Mouse (Mus musculus) erythroblast, adult 5-6 weeks (primary cell): Measurements from ENCODE around the gene Sumf1. TPM values are rescaled to one million over a fixed set of nuclear protein-coding genes. Genes with fewer than 3 reads are reported as not detected.

ENCODE experiments used
- ATAC-seq: replicated peaks from 2 replicates; pipeline ENCODE4 v1.8.0; 2016; ENCODE audit warnings: moderate number of reproducible peaks, mild to moderate bottlenecking, moderate TSS enrichment, inconsistent platforms; ENCODE audit not compliant: poor library complexity, low FRiP score, severe bottlenecking
- total RNA-seq, 2 experiments: library from RNA; stranded (forward) in 1 of 2; stranded (reverse) in 1 of 2; fragments of 150-400 nt in 1 of 2; fragments of 200-764, 138-1000 nt in 1 of 2; gene quantifications; 2 replicates each; pipeline versions ENCODE4 v1.2.3 to v1.2.4; 2015 to 2017; ENCODE audit warnings: low replicate concordance in 2 of 2

Gene Sumf1
- total RNA-seq, 2 experiments from 2014 or later: 5.3 to 8.6 TPM

- no peak for ATAC-seq
Measured at GRCm38 (mm10) chr6:108107376-108107775, 78.0 kb downstream of the Sumf1 start.

DNA sequence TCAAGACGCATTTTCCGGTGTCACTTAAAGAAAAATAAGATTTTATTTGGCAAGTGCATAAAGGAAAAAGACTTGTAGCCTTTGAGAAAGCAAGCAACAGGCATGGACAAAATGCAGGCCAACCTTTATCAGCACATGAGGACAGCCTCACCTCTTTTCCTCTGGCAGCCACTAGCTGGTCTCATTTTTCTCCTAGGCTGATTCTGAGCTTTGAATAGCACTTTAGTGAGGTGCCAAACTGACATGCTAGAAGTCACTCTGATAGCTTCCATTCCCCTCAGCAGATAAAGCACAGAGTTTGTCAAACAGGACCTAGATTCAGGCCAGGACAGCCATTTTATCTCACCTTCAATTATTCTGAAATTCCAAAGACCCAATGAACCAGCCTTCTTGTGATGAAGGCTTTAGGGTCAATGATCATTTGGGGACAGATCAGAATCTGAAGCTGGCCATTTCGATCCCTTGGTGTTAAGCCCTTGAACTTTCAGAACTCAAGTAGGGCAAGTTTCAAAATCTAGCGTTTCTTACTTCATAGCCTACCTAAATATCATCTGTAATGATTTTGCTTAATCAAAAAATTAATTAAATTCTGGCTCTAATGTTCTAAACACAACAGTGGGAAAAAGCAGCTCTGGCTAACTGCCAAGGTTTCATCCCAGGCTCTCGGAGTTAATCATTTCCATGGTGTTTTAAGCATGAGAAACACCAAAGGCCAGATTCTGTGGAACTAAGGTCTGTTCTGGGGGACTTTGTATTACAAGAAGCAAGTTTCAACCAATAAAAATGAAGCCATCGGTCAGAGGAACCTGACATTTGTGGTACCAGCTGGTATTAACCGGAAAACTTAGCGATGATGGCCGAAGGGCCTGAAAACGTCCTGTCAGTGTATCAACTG is 83.2 kb downstream of the Sumf1 start:
- no peak for ATAC-seq

- no peak for ATAC-seq
Measured at GRCm38 (mm10) chr6:108098846-108099217, 86.5 kb downstream of the Sumf1 start.

DNA sequence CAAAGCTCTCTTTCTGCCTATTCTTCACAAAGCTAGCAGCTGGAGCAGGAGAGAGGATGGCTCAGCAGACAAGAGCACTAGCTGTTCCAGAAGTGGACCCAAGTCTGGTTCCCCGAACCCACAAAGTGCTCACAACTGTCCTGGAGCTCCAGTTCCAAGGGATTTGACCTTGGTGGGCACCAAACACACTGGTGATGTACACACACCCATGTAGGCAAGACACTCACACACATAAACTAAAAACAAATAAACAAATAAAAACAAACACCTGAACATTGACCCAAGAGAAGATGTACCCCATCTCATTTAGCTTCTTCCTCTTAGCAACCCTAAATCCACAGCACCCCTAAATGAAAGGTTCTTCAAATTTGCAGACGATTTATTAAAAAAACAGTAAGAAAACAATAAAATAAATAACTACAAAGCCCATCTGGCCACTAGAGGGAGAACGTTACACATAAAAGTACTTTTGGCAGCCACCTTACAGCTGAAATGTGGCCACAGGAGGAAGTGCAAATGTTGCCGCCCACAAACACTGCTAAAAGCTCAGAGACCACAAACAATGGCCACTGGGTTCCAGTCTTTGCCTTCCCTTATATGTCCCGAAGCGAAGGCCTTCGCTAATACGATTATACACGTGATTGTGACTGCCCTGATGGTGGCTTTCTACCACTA is 87.1 kb downstream of the Sumf1 start:
- no peak for ATAC-seq

DNA sequence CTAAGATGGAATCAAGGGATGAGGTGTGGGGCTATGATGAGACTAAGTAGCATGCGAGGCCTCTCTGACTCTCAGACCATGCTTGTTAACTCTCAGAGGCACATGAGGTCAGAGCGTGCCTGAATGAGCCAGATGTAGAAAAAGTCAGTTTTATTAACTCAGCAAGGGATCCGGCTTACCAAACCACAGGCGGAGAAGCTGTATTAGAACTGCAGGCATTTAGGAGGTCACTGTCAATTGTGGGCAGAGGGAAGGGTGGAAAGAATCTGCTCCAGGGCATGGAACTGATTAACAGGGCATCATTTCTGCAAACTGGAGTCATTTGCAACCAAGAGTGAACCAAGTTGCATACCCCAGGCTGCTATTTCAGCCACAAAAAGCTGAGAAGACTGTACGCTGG is 89.9 kb downstream of the Sumf1 start:
- ATAC-seq: no peak

DNA sequence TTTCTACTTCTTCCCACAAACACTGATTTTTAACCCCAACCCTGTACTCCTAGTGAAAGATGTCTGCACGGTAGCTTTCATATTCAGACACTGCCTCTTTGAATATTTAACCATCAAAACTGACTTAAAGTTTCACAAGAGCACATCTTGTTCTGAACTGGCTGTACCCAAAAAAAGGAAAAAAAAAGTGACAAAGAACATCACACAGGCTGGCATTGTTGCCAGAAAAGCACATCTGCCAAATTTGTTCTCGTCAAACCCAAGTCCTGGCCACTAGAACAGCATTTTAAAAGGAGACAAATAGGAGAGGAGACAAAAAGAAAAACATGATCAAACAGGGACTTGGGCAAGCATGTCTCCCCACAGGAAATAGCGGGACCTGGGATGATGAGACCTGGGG is 91.9 kb downstream of the Sumf1 start:
- ATAC-seq: no peak

- no peak for ATAC-seq
Measured at GRCm38 (mm10) chr6:108092646-108093045, 92.7 kb downstream of the Sumf1 start.

GRCm38 (mm10) chr6:108091296-108091695 is 94.1 kb downstream of the Sumf1 start:
- ATAC-seq: no peak

GRCm38 (mm10) chr6:108075857-108076256 is 109.5 kb downstream of the Sumf1 start:
- ATAC-seq: no peak

DNA sequence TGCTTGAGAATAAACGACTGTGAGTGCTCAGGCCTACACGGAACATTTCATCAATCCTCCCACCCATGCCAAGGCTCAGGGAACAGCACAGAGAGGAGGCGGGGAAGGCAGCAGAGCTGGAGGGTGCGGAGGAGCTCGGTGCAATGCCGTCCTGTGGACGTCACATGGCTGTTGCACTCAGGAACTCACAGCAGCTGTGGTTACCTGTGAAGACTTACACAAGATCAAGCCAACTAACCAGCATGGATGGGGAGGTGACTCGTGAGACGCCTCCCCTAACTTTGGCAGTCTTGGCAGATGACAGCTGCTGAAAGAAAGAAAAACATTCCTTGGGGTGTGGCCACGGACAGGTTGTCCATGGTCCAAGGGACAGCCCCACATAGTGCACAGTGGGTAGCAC is 110.8 kb downstream of the Sumf1 start:
- ATAC-seq: no peak

GRCm38 (mm10) chr6:108073931-108074330 is 111.5 kb downstream of the Sumf1 start:
- no peak for ATAC-seq

- no peak for ATAC-seq
Measured at GRCm38 (mm10) chr6:108073071-108073470, 112.3 kb downstream of the Sumf1 start.

GRCm38 (mm10) chr6:108070947-108071346 is 114.4 kb downstream of the Sumf1 start:
- no peak for ATAC-seq

DNA sequence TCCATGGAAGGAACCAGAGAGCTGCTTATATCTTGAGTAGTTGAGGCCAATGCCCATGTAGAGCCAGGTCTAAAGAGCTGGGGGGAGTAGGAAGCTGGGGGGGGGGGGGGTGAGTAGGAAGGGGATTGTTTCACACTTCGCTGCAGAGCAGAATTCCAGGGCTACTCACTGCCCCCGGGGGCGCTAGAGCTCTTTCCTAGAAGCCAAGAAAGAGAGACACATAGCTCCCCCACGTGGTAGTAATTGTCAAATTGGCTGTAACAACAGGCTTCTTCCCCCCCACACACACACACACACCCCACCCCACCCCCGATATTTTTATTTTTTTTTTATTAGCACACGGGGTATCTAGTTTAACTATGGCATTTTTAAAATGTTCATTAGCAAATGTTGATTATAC is 119.8 kb downstream of the Sumf1 start:
- no peak for ATAC-seq

DNA sequence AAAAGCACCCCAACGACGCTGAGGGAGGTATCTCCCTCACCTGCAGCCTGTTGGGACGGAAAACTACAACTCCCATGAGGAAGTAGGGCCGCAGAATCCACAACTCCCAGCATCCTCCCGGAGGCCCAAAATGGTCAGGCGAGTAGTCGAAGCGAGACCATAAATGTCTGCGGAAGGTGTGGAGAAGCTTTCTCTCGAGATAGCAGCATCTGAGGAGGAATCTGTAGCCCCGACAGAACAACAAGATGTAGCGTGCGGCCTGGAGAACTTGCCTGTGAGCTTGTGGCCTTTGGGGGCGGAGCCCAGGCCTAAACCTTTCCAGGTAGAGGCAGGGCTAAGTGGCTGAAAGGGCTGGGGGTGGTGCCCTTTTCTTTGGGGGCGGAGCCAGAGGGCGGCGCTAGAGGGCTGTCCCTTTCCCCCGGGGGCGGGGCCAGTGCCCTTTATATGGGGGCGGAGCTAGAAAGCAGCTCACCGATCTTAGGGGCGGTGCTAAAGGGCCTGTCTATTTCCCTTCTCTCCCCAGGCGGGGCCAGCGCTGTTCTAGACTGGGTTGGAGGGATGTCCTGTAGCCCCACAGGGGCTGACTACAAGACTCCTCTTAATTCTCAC is 120.4 kb downstream of the Sumf1 start, which contains the start of gene Setmar:
TSS of gene Setmar (plus strand) at position 128 of the 609 bp plus-strand sequence.
- peak; percentile 97 for ATAC-seq

DNA sequence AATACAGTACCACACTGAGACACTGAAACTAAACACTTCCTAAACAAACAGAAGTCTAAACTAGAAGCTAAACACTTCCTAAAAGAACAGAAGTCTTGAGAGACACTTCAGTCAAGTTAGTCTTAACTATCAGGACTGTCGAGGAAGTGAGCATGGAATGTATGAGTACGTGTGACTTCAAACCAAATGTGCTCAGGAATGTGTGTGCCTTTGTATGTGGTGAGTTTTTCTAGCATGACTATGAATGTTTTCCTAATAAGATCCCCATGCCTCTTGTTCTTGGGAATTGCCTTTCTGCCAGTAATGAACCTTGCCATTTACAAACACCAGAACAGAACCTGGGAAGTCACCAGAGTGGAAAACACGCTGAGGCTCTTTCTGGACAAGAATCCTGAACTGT is 124.3 kb downstream of the Sumf1 start:
- no peak for ATAC-seq

DNA sequence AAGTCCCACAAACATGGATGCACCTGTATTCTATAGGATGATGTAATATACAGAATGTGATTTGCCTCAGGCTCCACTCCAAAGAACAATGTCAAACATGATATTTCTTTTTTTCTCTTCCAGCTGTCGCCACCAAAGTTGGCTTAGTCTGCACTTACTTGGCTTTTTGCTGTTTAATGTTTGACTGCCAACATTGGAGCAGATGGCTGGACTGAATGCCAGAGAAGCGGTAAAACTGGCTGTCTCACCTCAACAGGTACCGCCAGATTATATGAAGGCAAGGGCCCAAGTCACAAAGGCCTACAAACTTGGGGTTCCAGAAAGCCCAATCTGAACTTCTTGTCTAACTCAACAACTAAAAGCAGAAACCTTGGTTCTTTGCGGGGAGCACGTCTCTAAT is 127.3 kb downstream of the Sumf1 start:
- no peak for ATAC-seq

DNA sequence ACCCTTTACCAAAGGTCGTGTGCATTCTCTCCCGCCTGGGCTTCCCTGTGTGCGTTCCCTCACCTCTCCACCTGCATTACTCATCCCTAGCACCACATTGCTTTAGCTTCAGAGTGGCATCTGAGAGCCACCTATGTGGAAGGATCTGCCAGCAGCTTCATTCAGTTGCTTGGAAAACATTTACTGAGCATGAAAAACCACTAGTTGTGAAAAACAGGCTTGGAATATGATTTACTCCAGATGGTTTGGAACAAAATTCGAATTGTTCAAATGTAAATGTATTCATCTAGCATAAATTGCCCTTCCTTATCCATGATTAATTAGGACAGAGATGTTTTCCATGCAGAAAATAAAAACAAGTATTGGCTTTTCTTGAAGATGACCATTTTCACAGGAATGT is 128.0 kb downstream of the Sumf1 start:
- no peak for ATAC-seq
